Mouse (Mus musculus) spleen, adult 2 months (tissue): Measurements from ENCODE around the gene Pabpc4. TPM values are rescaled to one million over a fixed set of nuclear protein-coding genes. Genes with fewer than 3 reads are reported as not detected.

Source experiments
- DNase-seq, 2 experiments: peaks; one replicate each; pipeline versions ENCODE4 v3.0.0 to v3.0.0-alpha.2; 2012 to 2021; ENCODE audit warnings: low spot score in 2 of 2, low read depth in 1 of 2
- H3K27ac ChIP-seq: fragments of 200-500 bp; 2 replicates; pipeline ENCODE4 v1.5.1; 2012; ENCODE audit warnings: low read length, inconsistent platforms; ENCODE audit not compliant: insufficient read depth
- H3K27me3 ChIP-seq: fragments of 200-500 bp; 2 replicates; pipeline ENCODE4 v1.6.1; 2012; ENCODE audit warnings: mild to moderate bottlenecking, moderate library complexity, low read length, inconsistent platforms; ENCODE audit not compliant: control insufficient read depth, insufficient read depth
- H3K36me3 ChIP-seq: fragments of 200-500 bp; 2 replicates; pipeline ENCODE4 v1.6.1; 2012; ENCODE audit warnings: mild to moderate bottlenecking, low read length, inconsistent platforms; ENCODE audit not compliant: control insufficient read depth, insufficient read depth
- H3K4me1 ChIP-seq: fragments of 200-500 bp; 2 replicates; pipeline ENCODE4 v1.6.1; 2011; ENCODE audit warnings: inconsistent platforms; ENCODE audit not compliant: control insufficient read depth, insufficient read depth, insufficient read length
- H3K4me3 ChIP-seq: fragments of 200-500 bp; 2 replicates; pipeline ENCODE4 v1.5.1; 2011; ENCODE audit warnings: mild to moderate bottlenecking, inconsistent platforms; ENCODE audit not compliant: insufficient read depth, insufficient read length; ENCODE audit errors: extremely low read depth
- CTCF ChIP-seq: fragments of 200-500 bp; IDR thresholded peaks from 2 replicates; pipeline ENCODE4 v1.5.1; 2011; ENCODE audit warnings: mild to moderate bottlenecking, inconsistent platforms; ENCODE audit not compliant: insufficient read depth, insufficient read length, insufficient replicate concordance; ENCODE audit errors: extremely low read depth
- POLR2A ChIP-seq: fragments of 200-500 bp; IDR thresholded peaks from 2 replicates; pipeline ENCODE4 v1.6.1; 2011; ENCODE audit warnings: low read depth, low read length, inconsistent platforms
- WGBS: fragments of 180-500 bp; shearing (Covaris S2); methylation state at CpG from one replicate; pipeline ENCODE4 v1.1.7; 2018; 5-methylcytosine and 5-hydroxymethylcytosine counted together
- polyA plus RNA-seq: library from polyadenylated mRNA; depleted of rRNA; stranded (reverse); fragments of >200 nt; gene quantifications from 2 replicates; pipeline ENCODE4 v1.2.3, GENCODE M21; 2012

Pabpc4 gene
- polyA plus RNA-seq, 1 experiment: 137 TPM

- no peak for DNase-seq
- no peak for TF ChIP-seq POLR2A
- TF ChIP-seq CTCF: no peak
- Histone ChIP-seq H3K4me1 (peaks cover 25% of the 10 kb centered on the region), H3K27ac (no peak overlapping the region), H3K27me3 (peaks cover 3% of the 10 kb centered on the region; the same call in 1 of the 2 replicates), H3K36me3 (no peaks in the 10 kb centered on the region), H3K4me3 (no peak overlapping the region)
- 71% methylated on average over 9 of the region's 9 CpGs for WGBS
Observed at GRCm38 (mm10) chr4:123235835-123236430, 26.2 kb upstream of the Pabpc4 start.

GRCm38 (mm10) chr4:123236431-123237031, 25.6 kb upstream of the Pabpc4 start:
- peaks cover 25% of the 10 kb centered on the region for H3K4me1 ChIP-seq
- H3K27ac ChIP-seq: no peak overlapping the region
- no peak overlapping the region for H3K4me3 ChIP-seq
- 69% methylated on average over 13 of the region's 13 CpGs for WGBS
- TF ChIP-seq CTCF (no peak), POLR2A (no peak)
- H3K27me3 ChIP-seq: peaks cover 3% of the 10 kb centered on the region; the same call in 1 of the 2 replicates
- no peak for DNase-seq
- H3K36me3 ChIP-seq: no peaks in the 10 kb centered on the region

GRCm38 (mm10) chr4:123237386-123238266, 24.5 kb upstream of the Pabpc4 start:
- no peak for TF ChIP-seq CTCF
- no peak overlapping the region for H3K27ac ChIP-seq
- DNase-seq: no peak

DNA sequence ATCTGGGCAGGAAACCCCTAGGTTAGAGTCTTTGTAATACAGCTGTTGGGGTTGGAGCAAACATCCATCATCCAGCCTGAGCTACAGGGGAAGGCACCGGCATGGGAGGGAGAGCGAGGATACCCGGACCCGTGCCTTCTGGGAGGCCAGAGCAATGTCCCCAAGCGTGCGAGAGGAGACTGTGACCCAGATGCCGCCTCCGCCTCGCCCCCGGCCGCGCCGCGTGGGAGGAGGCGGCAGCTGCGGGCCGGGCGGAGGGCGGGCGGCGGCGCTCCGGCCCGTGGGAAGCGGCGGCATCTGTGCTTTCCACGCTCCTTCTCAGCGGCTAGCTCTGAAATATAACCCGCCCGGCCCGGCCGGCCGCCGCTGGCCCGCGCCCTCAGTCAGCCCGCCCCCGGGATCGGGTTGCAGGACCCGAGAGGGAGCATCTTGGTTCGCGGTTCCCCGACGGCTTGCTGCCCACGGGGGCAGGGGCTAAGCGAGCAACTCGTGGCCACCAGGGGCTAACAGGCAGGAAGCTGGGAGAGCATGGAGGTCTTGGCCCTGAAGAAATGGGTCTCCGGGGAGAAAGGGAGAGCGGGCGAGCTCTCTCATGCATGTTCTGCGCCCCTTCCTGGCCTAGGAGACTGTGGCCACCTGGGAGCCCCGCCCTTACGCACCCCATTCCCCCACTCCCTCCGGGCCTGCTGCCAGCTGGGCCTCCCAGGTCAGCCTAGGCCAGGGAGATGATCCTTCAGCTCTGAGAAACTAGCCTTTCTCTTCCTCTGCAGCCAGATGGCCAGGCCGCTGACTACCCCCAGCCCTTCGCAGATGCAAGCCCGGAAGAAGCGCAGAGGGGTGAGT, 22.6 kb upstream of the Pabpc4 start:
- WGBS: 7% methylated on average over 54 of the region's 58 CpGs

More at GRCm38 (mm10) chr4:123237386-123238266, 24.5 kb upstream of the Pabpc4 start:
- no peak overlapping the region for H3K4me3 ChIP-seq
- peaks cover 25% of the 10 kb centered on the region for H3K4me1 ChIP-seq
- no peaks in the 10 kb centered on the region for H3K36me3 ChIP-seq
- H3K27me3 ChIP-seq: peaks cover 3% of the 10 kb centered on the region; the same call in 1 of the 2 replicates
- WGBS: 54% methylated on average over 6 of the region's 6 CpGs

DNA sequence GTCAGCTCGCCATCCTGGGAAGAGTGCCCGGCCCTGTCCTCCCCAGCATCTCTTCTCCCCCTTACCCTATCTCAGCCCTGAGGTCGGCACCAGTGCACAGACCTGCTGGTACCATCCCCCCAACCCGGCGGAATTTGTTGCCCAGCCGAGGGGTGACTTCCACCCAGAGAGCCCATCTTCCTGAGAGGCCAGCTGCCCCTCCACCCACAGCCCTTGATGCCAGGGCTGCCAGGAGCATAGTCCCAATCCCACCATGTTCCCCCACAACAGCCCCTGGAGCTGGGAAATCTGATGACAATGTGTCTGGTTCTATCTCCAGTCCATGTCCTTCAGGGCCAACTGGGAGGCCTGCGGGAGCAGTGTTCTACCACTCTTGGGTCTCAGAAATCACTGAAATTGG, 15.9 kb upstream of the Pabpc4 start:
- DNase-seq: no peak
- 83% methylated on average over 7 of the region's 7 CpGs for WGBS
- no peaks in the 10 kb centered on the region for H3K4me1 ChIP-seq
- H3K36me3 ChIP-seq: no peaks in the 10 kb centered on the region
- no peak overlapping the region for H3K4me3 ChIP-seq
- no peak overlapping the region for H3K27ac ChIP-seq
- no peaks in the 10 kb centered on the region for H3K27me3 ChIP-seq
- TF ChIP-seq POLR2A (no peak), CTCF (no peak)

More for the DNA sequence above, 22.6 kb upstream of the Pabpc4 start:
- Histone ChIP-seq H3K27ac (peak overlapping the region; percentile 5; the same call in 1 of the 2 replicates), H3K4me1 (peaks cover 19% of the 10 kb centered on the region), H3K4me3 (peak overlapping the region; percentile 26; the same call in 1 of the 2 replicates), H3K36me3 (no peaks in the 10 kb centered on the region), H3K27me3 (peaks cover 3% of the 10 kb centered on the region; the same call in 1 of the 2 replicates)
- TF ChIP-seq POLR2A (no peak), CTCF (no peak)
- no peak for DNase-seq

DNA sequence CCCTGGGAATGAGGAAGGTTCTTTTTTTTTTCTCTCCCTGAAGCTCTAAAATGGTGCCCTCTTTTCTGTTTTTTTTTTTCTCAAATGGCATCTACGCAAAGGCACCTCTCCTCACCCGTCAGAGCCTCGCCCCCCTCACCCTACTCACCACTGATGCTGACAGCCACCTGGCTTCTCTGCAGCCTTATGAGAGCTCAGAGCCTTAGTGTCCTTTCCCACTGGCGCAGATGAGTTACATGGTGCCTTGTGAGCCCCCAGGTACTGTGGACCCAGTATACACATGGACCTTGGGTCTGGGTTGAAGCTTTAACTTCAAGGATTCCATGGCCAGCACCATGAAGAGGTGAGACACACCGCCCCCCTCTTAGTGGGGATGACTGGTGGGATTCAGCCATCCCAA, 15.5 kb upstream of the Pabpc4 start:
- Histone ChIP-seq H3K4me3 (no peak overlapping the region), H3K27ac (no peak overlapping the region), H3K4me1 (no peaks in the 10 kb centered on the region), H3K36me3 (no peaks in the 10 kb centered on the region), H3K27me3 (no peaks in the 10 kb centered on the region)
- TF ChIP-seq POLR2A: no peak
- TF ChIP-seq CTCF: no peak
- no peak for DNase-seq
- 96% methylated on average over 5 of the region's 5 CpGs for WGBS
